24 mouse cellular contexts compared by ENCODE assay signal in the genomic region with DNA sequence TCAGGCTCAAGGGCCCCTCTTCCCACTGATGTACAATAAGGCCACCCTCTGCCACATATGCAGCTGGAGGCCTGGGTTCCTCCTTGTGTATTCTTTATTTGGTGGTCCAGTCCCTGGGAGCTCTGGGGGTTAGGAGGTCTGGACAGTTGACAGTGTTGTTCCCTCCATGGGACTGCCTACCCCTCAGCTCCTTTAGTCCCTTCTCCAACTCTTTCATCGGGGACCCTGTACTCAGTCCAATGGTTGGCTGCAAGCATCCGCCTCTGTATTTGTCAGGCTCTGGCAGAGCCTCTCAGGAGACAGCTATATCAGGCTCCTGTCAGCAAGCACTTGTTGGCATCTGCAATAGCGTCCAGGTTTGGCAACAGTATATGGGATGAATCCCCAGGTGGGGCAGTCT. TPM values are rescaled to one million over a fixed set of nuclear protein-coding genes. Genes with fewer than 3 reads are reported as not detected.
DNase-seq lines count a peak whose midpoint lies in the region; ATAC-seq and TF ChIP-seq lines count a peak whose summit lies in the region.
"Had no signal": no experiment of that assay in that cellular context is flagged by ENCODE, and none has a peak within 500 bp of the region (broad histone marks: within the 10 kb centered on the region; RNA-seq: fewer than 3 reads in every experiment).

No protein-coding gene starts in this region.

- DNase-seq in gastrocnemius, adult 2 months, result no peak
- DNase-seq in gastrocnemius, postnatal 14 days, result no peak
- DNase-seq in heart, embryonic 10.5 days (ENCODE audit: low spot score), result peak; percentile 39
- DNase-seq in heart, postnatal 25 days (ENCODE audit: low spot score), result no peak
- DNase-seq in midbrain, embryonic 11.5 days (ENCODE audit: low spot score, missing footprints), result peak; percentile 39
- DNase-seq in midbrain, postnatal 0 days (ENCODE audit: low spot score), result no peak
- DNase-seq: adrenal gland, adult 8-10 months; adrenal gland, postnatal 14 days; adrenal gland, postnatal 36 days; B cell, adult 2 months; cerebellum, adult 11-12 months; cerebellum, adult 2 months; cerebellum, adult 9-10 months; cerebellum, postnatal 10 days; cerebellum, postnatal 25 days had no signal

- no peak overlapping the region for H3K9ac ChIP-seq in midbrain, embryonic 11.5 days (ENCODE audit: low read length)
- H3K9ac ChIP-seq in midbrain, postnatal 0 days (replicated peaks; ENCODE audit: low read length, poor library complexity, severe bottlenecking), result no peak overlapping the region
- H3K9ac ChIP-seq: embryonic facial prominence, embryonic 12.5 days; forebrain, embryonic 13.5 days; forebrain, embryonic 15.5 days had no signal

- H3K4me3 ChIP-seq in gastrocnemius, adult 2 months, result no peak overlapping the region
- H3K4me3 ChIP-seq in heart, embryonic 10.5 days, result no peak overlapping the region
- H3K4me3 ChIP-seq in midbrain, embryonic 11.5 days (ENCODE audit: low read depth, low read length), result no peak overlapping the region
- H3K4me3 ChIP-seq in midbrain, postnatal 0 days (ENCODE audit: low read depth, low read length), result no peak overlapping the region
- H3K4me3 ChIP-seq: embryonic facial prominence, embryonic 10.5 days; embryonic facial prominence, embryonic 12.5 days; forebrain, embryonic 13.5 days; forebrain, embryonic 15.5 days had no signal

- H3K36me3 ChIP-seq in heart, embryonic 10.5 days, result no peaks in the 10 kb centered on the region
- no peaks in the 10 kb centered on the region for H3K36me3 ChIP-seq in midbrain, embryonic 11.5 days (ENCODE audit: control insufficient read depth, insufficient read depth, low read length)
- H3K36me3 ChIP-seq in midbrain, postnatal 0 days (ENCODE audit: insufficient read depth, low read length), result no peaks in the 10 kb centered on the region
- H3K36me3 ChIP-seq: embryonic facial prominence, embryonic 10.5 days; embryonic facial prominence, embryonic 12.5 days; forebrain, embryonic 15.5 days; G1E had no signal

- H3K27ac ChIP-seq in gastrocnemius, adult 2 months, result 0 out of 2 replicates have a peak overlapping the region, but pooled peaks have one; percentile 5
- H3K27ac ChIP-seq in heart, embryonic 10.5 days, result no peak overlapping the region
- no peak overlapping the region for H3K27ac ChIP-seq in midbrain, embryonic 11.5 days (ENCODE audit: low read depth, low read length)
- no peak overlapping the region for H3K27ac ChIP-seq in midbrain, postnatal 0 days (ENCODE audit: low read depth, low read length)
- H3K27ac ChIP-seq: embryonic facial prominence, embryonic 10.5 days; embryonic facial prominence, embryonic 12.5 days; forebrain, embryonic 13.5 days; forebrain, embryonic 15.5 days had no signal

- intact Hi-C loops in gastrocnemius, adult 2 months (cut with DNase I), result no loop called here
- intact Hi-C loops in gastrocnemius, postnatal 14 days (cut with DNase I; ENCODE audit: low total_unique reads), result no loop called here
- intact Hi-C loops in heart, postnatal 25 days (cut with DNase I), result no loop called here

- H3K27me3 ChIP-seq in heart, embryonic 10.5 days (ENCODE audit: insufficient read depth, poor library complexity, severe bottlenecking), result no peaks in the 10 kb centered on the region
- no peaks in the 10 kb centered on the region for H3K27me3 ChIP-seq in midbrain, embryonic 11.5 days (ENCODE audit: control insufficient read depth, insufficient read depth, low read length)
- H3K27me3 ChIP-seq in midbrain, postnatal 0 days (ENCODE audit: insufficient read depth, low read length), result no peaks in the 10 kb centered on the region
- H3K27me3 ChIP-seq: CH12.LX; embryonic facial prominence, embryonic 12.5 days; forebrain, embryonic 13.5 days; forebrain, embryonic 15.5 days had no signal

- 33% methylated on average over 3 of the region's 3 CpGs for WGBS in heart, embryonic 10.5 days
- 81% methylated on average over 3 of the region's 3 CpGs for WGBS in midbrain, embryonic 11.5 days
- 65% methylated on average over 3 of the region's 3 CpGs for WGBS in midbrain, postnatal 0 days

- ATAC-seq in midbrain, embryonic 11.5 days (ENCODE audit: low FRiP score), result no peak
- ATAC-seq in midbrain, postnatal 0 days (ENCODE audit: low FRiP score), result no peak
- ATAC-seq: activated CD4-positive, CD25-positive, alpha-beta regulatory T cell, adult 4 months; CD4-positive, CD25-positive, alpha-beta regulatory T cell, adult 4 months; forebrain, embryonic 13.5 days; forebrain, embryonic 15.5 days; Patski had no signal

- H3K4me1 ChIP-seq in heart, embryonic 10.5 days, result peaks cover 13% of the 10 kb centered on the region
- H3K4me1 ChIP-seq in midbrain, embryonic 11.5 days (ENCODE audit: control insufficient read depth, insufficient read depth, low read length), result no peaks in the 10 kb centered on the region
- no peaks in the 10 kb centered on the region for H3K4me1 ChIP-seq in midbrain, postnatal 0 days (ENCODE audit: insufficient read depth, low read length)
- H3K4me1 ChIP-seq: embryonic facial prominence, embryonic 12.5 days; forebrain, embryonic 13.5 days; forebrain, embryonic 15.5 days had no signal

- H3K9me3 ChIP-seq in heart, embryonic 10.5 days, result no peaks in the 10 kb centered on the region
- no peaks in the 10 kb centered on the region for H3K9me3 ChIP-seq in midbrain, embryonic 11.5 days (ENCODE audit: control insufficient read depth, low read length)
- no peaks in the 10 kb centered on the region for H3K9me3 ChIP-seq in midbrain, postnatal 0 days (ENCODE audit: low read length)
- H3K9me3 ChIP-seq: embryonic facial prominence, embryonic 10.5 days; forebrain, embryonic 13.5 days; forebrain, embryonic 15.5 days; G1E had no signal

- no peak overlapping the region for H3K4me2 ChIP-seq in midbrain, embryonic 11.5 days
- no peak overlapping the region for H3K4me2 ChIP-seq in midbrain, postnatal 0 days (ENCODE audit: low read depth, low read length, poor library complexity, severe bottlenecking)
- H3K4me2 ChIP-seq: embryonic facial prominence, embryonic 12.5 days; forebrain, embryonic 13.5 days; forebrain, embryonic 15.5 days had no signal

- no peak for TF ChIP-seq CTCF in gastrocnemius, adult 2 months (IDR thresholded peaks at IDR 0.05)
- TF ChIP-seq CTCF in midbrain, postnatal 0 days (IDR thresholded peaks at IDR 0.05), result no peak

RNA-seq across cellular contexts. Expression of a gene that starts 37.1 kb away (rescaled TPM):
- total RNA-seq in gastrocnemius, adult 2 months (2021), result 1 to 10 TPM; 5.5 to 8.3 TPM
- total RNA-seq in gastrocnemius, postnatal 14 days (2021), result 10 to 100 TPM; 11.6 to 16.6 TPM
- 10.8 and 15.4 TPM in 2 replicates for polyA plus RNA-seq in heart, embryonic 10.5 days (2016; fragmentation: Nextera tagmentation; extraction: Ambion mirVana)
- total RNA-seq in heart, postnatal 25 days (2021), result 100 to 1,000 TPM; 390 to 430 TPM
- 5.1 and 5.3 TPM in 2 replicates for polyA plus RNA-seq in midbrain, embryonic 11.5 days (2014; fragmentation: Nextera tagmentation; extraction: Ambion mirVana)
- 77.1 and 86.9 TPM in 2 replicates for total RNA-seq in midbrain, postnatal 0 days (2014; rRNA removed)
- polyA plus RNA-seq in midbrain, postnatal 0 days (2015; fragmentation: Nextera tagmentation; extraction: Ambion mirVana), result 3.3 and 3.5 TPM in 2 replicates

RNA-seq across cellular contexts. Expression of a gene that starts 44.8 kb away (rescaled TPM):
- total RNA-seq in gastrocnemius, adult 2 months (2021), result 10 to 100 TPM; 25.0 to 28.9 TPM
- total RNA-seq in gastrocnemius, postnatal 14 days (2021), result 10 to 100 TPM; 21.5 to 23.7 TPM
- 34.7 and 44.9 TPM in 2 replicates for polyA plus RNA-seq in heart, embryonic 10.5 days (2016; fragmentation: Nextera tagmentation; extraction: Ambion mirVana)
- total RNA-seq in heart, postnatal 25 days (2021), result 10 to 100 TPM; 37.7 TPM
- polyA plus RNA-seq in midbrain, embryonic 11.5 days (2014; fragmentation: Nextera tagmentation; extraction: Ambion mirVana), result 64.5 and 68.0 TPM in 2 replicates
- total RNA-seq in midbrain, postnatal 0 days (2014; rRNA removed), result 60.3 and 71.8 TPM in 2 replicates
- 115 and 120 TPM in 2 replicates for polyA plus RNA-seq in midbrain, postnatal 0 days (2015; fragmentation: Nextera tagmentation; extraction: Ambion mirVana)

Comparison
In these comparisons a context has a peak if more than half of its experiments do, and no peak if none do; other contexts are left out.
1. DNase-seq: peak in heart, embryonic 10.5 days (single experiment) and midbrain, embryonic 11.5 days (single experiment); none in gastrocnemius, adult 2 months (single experiment), gastrocnemius, postnatal 14 days (single experiment), heart, postnatal 25 days (single experiment) and midbrain, postnatal 0 days (single experiment).